Mouse (Mus musculus) left cerebral cortex, adult 18-20 months (tissue): Measurements from ENCODE around the gene Eya3. TPM values are rescaled to one million over a fixed set of nuclear protein-coding genes. Genes with fewer than 3 reads are reported as not detected.
A peak's percentile ranks its signal among the peaks of the same experiment; 100 is the strongest.
"Not testable (repeated sequence)": the region's sequence is repeated elsewhere in the genome, so short reads cannot be mapped to it uniquely, and the experiment has no call there.

ENCODE experiments used
- DNase-seq, 2 experiments: peaks; one replicate each; pipeline ENCODE4 v3.0.0; 2021 to 2022; ENCODE audit warnings: low spot score in 2 of 2, mixed read lengths in 1 of 2
- total RNA-seq, 2 experiments: library from RNA; stranded (reverse); gene quantifications; 2 replicates each; pipeline ENCODE4 v1.2.3; 2021

Eya3 gene
- total RNA-seq, 2 experiments from 2014 or later = 32.3 to 34.6 TPM

DNA sequence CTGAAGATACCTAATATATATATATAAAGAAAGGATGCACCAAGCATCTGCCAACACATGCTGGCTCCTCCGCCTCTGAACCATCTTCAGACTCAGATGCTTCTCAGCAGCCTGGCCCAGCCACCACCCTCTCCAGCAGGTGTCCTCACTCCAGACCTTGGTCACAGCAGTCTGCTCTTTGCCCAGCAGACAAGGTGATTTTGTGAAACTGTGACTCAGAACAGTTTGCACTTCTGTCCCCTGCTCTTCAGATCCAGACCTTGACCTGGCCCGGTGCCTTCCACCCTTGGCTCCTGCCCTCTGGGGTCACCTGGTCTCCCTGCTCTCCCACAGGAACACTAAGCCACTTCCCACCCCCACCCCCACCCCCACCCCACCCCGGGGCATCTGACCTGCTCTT is 97.1 kb downstream of the Eya3 start:
- DNase-seq = no peak

DNA sequence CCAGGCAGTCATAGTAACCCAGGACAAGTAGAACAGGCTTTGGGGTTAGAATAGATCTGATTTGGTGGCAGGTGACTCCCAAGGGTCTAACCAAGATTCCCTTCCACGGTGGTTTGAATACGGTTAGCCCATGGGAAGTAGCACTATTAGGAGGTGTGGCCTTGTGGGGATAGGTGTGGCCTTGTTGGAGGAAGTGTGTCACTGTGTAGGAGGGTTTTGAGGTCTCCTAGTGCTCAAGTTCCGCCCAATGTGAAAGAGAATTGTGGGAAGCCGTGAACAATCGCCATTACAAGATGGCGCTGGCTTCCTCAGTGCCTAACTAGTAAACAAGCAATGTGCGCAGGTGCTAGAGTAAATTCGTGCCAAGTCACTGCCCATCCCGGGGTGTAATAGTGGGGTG is 98.4 kb downstream of the Eya3 start:
- not testable (repeated sequence) for DNase-seq

DNA sequence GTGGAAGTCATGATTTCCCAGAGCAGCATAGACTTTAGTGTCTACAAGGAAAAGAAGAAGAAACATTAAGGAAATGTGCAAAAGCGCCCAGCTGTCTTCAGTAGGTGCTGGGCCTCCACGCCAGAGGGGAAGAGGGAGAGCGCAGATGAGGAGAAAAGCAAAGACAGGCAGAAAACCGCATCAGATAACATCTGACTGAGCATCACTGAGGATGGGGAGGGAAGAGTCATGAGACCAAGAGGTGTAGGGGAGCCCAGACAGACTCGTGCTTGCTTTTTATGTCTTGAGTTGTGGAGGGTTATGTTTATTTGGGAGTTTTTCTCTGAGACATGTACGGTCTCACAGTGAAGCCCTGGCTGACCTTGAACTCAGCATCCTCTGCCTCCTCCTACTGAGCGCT is 102.7 kb downstream of the Eya3 start:
- no peak for DNase-seq

DNA sequence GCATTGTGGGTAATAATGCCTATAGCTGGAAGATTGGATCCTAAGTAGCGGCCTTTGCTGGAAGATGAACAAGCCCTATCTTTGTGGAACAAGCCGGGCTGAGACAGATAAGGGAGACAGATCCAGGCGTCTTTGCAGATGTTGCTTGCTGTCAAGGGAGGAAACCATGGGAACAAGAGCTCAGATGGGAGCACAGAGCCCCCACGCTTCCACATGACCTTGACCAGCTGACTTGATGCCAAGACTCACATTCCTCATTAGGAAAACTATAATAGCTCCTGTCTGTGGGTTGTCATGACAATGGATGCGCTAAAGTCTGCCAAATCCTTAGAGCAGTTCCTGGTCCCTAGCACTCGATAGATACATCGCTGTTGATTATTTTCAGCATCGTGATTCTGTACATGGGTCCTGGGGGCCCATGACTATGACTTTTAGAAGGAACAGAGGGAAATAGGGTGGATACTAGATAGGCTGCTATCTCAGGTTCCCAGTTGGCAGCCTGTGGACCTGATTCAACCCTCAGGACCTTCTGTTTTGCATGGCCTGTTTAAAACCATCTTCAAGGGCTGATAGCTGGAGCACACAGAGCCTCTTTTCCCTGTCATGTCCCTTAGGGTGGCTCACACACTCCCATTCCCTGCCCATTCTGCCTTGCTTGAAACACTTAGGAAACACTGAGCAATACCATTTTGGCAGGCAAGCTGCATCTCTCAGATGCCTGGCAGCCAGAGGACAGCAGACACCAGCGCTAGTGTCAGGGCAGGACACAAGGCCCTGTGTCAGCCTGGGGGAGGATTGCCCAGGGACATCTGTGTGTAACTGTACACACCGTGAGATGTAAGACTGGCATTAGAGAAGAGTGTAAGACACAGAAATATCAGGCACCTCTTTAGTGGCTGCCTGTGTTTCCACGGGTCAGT is 105.5 kb downstream of the Eya3 start:
- peak in 1 of 2 experiments; percentile 29 for DNase-seq

DNA sequence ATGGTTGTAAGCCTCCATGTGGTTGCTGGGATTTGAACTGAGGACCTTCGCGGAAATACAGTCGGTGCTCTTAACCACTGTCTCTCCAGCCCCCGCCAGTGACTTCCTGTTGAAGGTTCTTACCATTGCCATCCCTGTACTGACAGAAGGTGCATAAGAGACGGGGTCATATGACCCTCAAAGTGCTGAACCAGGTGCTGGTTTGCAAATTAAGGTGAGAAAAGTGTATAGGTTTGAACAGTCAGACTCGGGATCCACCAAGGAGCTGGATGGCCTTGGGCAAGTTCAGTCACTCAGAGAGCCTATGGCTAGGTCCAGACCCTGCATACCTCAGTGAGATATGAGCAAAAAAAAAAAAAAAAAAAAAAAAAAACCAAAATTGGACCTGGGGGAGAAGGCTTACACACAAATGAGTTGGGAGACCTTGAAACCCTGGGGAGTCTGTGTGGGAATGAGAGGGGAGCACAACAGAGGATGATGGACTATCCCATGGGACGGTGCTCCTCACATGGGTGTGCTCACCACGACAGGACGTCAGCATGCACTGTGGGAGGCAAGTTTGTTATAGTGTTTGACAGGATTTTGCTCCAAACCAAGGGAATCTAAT is 108.2 kb downstream of the Eya3 start:
- DNase-seq = no peak

DNA sequence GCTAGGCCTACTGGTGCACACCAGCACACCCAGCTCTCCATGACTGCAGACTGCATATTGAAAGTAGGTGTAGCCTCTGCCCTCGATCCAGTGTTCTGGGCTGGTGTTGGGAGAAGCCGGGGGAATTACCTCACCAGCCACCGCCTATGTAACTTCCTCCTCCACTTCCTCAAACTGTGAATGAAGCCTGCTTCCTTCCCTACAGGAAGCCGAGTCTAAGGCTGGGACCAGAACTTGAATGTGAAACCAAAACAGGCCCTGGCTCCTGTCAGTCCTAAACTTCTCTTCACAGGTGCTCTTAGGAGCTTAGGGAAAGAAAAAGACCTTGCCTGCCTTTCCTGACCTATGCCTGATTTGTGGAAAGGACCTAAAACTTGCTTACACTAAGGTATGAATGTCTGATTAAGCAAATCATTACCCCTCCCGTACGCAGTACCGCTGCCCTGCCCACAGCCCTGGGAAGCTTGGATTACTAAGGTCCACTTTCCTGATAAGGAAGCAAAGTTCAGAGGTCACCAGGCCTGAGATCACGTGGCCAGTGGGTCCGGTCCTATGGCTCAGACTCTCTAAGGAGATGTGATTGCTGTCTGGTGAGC is 109.0 kb downstream of the Eya3 start:
- DNase-seq = no peak

DNA sequence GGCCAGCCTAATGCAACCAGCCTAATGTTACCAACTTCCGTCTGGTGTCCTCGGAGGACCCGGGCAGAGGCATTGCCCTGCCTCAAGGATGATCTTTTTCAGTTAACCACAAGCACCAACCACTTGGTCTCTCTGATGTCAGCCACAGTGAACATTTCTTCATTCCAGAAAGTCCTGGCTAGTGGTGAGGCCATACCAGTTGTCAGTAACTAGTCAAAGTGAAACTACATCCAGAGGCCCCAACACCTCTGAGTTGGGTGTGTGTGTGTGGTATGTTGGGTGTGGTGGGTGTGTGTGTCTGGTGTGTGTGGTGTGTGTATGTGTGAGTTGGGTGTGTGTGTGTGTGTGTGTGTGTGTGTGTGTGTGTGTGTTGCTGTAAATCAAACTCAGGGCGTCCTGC is 110.0 kb downstream of the Eya3 start:
- DNase-seq = no peak

DNA sequence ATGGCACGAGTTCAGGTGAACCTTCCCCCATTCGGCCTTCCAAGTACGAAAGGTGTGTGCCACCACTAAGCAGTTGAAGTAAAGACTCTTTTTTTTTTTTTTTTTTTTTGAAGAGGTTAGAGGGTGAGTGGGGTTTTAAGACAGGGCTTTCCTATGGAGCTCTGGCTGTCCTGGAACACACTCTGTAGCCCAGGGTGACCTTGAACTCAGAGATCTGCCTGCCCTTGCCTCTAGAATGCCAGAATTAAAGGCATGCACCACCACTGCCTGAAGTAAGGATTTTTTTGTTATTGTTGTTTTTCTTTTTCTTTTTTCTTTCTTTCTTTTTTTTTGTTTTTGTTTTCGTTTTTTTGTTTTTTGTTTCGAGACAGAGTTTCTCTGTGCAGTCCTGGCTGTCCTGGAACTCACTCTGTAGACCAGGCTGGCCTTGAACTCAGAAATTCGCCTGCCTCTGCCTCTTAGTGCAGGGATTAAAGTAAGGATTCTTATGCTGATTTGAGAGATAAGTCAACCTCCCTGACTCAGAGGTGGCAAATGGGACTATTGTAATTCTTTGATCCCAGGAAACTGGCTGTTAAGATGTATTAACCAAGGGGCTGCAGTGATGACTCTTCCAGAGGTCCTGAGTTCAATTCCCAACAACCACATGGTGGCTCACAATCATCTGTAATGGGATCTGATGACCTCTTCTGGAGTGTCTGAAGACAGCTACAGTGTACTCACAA is 110.6 kb downstream of the Eya3 start:
- DNase-seq = no peak

DNA sequence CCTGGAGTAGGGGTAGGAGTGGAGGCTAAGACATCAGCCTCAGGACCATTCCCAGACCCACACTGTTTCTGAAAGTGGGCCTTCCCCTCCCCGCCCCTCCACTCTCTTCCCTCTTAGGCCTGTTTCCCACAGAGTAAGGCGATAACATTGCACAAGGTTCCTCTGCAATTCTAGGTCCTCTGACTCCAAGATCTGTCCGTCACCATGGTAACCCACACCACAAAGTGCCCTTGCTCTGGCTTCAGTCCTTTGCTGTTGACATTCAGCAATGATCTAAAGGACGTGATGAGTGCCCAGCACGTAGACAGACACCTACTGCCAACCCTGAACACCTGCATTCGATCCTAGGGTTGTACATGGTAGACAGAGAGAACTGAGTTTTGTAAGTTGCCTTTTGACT is 114.2 kb downstream of the Eya3 start:
- DNase-seq = no peak

DNA sequence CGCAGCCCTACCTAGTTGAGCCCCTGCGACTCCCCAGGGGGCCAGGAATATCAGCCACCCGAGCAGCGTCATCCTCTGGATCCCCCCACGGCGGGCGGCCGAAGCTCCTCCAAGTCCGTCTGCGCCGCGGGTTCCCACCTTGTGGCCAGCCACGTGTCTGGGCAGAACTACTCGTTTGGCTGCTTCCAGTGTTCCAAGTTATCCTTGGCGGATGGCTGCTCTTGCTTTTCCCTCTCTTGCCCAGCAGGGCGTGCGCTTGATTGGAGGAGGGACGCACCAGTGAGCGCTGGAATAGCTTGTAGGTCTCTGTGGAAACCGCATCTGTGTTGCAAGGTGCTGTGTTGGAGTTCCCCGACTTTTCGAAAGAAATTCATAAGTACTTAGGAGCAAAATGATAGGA is 118.2 kb downstream of the Eya3 start, which contains the start of gene Smpdl3b:
Gene Smpdl3b, minus strand, starts transcription at position 279 of the 400 bp plus-strand sequence.
- peak; percentile 69 to 82 for DNase-seq

DNA sequence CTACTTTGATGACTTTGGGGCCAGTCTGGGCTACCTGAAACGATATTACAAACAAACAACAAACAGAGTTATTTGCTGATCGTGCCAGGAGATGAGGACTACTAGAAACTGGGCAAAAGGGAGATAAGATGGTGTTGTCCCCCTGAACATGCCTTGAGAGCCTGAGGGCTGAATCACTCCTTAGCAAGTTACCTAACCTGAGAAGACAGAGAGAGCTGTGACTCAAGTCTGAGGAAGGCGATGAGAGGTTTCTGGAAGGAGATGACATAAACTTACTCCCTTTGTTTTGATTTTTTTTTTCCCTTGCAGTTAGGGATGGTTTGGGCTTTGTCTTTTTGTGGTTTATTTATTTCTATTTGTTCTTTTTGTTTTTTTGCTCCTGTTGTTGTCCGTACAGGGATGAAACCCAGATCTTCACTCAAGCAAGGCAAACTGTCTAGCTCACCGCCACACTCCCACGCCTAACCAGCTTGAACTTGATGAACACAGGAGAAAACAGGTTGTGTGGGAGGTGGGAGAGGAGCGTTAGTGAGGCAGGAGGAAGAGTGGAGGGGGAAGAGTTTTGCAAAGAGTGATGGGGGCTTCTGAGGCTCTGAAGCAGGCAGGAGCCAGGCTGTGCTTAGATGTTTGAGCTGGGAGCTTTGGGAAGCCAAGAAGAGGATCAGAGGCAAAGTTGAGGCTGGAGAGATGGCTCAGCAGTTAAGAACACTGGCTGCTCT is 119.0 kb downstream of the Eya3 start:
- DNase-seq = peak; percentile 27 to 55

DNA sequence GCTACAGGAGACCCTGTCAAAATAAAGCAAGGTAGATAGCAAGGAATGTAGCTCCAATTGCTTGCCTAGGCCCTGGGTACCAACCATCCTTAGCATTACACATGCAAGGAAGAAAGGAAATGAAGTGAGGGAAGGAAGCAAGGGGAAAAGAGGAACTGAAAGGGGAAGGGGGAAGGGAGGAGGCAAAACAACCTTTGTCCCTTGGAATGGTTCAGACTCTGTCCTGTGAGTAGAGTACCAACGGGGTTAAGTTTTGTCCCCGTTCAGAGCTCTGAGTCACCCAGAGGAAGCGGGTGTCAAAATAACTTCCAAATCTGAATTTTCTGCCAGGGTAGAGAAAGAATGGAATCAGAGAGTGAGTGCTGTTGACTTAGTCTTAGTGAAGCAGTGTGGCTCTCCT is 121.5 kb downstream of the Eya3 start:
- DNase-seq = no peak

DNA sequence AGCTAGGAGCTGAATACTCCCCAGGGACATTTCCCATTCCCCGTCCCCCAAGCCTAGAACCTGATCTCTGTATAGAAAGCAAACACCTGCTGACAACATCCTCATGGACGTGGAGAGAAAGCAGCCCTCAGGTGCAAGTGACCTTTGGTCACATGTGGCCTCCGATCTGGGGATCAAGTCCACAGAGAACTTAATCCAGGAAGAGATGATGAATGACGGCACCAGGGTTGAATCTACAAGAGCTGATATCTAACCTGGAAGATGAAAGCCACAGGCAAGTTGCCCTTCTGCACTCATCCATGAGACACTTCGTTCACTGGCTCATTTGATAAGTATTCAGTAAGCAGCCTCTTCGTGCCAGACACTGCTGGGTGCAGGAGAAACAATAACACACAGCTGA is 123.8 kb downstream of the Eya3 start:
- DNase-seq = no peak

DNA sequence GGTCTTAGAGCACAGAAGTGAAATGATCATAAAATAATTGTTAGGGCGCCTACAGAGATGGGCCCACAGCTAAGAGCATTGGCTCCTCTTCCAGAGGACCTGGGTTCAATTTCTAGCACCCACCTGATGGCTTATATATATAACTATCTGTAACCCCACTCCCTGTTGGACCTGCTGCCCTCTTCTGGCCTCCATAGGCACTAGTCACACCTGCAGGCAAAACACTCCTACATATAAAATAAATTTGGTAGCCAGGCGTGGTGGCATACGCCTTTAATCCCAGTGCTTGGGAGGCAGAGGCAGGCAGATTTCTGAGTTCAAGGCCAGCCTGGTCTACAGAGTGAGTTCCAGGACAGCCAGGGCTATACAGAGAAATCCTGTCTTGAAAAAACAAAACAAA is 124.3 kb downstream of the Eya3 start:
- not testable (repeated sequence) for DNase-seq

DNA sequence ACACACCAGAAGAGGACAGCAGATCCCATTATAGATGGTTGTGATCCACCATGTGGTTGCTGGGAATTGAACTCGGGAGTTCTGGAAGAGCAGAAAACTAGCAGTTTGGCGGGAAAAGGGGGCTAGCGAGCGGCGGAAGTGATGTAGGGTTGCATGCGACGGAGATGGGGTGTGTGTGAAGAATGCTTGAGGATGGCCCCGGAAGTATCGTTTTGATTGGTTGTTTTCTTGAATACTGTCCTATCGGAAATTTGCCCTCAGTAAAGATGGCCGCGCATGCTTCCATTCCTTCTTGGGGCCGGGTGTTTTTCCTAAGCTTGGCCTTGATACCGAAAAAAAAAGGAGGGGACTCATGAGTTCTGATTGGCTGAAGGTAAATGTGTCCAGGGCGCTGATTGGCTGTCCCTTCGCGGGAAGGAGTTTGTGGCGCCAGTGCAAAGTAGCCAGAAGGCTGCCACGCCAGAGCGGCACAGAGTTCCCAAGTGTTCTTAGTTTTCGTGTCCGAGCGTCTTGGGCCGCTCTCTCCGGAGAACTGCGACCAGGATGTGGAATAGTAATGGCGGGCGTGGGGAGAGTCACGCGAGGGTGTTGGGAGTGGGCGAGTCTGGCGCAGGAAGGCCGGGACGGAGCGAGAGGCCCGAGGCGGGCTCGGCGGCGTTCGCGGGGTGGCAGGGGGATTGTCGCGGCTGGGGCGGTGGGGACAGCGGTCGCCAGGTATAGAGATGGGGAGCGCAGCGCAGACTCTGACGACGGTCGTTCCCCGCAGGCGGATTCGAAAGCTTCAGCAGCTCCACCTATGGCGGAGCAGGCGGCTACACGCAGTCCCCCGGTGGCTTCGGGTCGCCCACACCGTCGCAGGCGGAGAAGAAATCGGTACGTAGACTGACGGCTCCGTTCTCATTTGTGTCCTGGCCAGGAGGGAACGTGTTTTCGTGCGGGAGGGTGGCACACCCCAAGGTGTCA is 129.4 kb downstream of the Eya3 start, which contains the start of gene Rpa2:
Gene Rpa2, plus strand, starts transcription at position 419 of the 963 bp plus-strand sequence.
- peak; percentile 99 to 100 for DNase-seq

DNA sequence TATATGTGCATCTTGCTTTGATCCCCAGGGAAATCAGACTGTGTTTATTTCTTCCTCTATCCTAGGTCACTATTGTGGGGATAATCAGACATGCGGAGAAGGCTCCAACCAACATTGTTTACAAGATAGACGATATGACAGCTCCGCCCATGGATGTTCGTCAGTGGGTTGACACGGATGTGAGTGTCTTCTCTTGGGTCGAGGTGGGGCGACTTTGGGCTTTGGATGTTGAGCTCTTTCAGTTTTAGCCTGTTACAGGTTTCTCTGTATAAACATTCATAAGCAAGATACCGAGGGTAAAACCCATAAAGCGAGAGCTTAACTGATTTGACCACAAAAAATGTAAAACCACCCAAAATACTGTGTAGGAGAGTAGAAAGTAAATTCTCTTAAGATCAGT is 133.0 kb downstream of the Eya3 start:
- DNase-seq = no peak
